25 mouse cellular contexts compared by ENCODE assay signal in the genomic region with DNA sequence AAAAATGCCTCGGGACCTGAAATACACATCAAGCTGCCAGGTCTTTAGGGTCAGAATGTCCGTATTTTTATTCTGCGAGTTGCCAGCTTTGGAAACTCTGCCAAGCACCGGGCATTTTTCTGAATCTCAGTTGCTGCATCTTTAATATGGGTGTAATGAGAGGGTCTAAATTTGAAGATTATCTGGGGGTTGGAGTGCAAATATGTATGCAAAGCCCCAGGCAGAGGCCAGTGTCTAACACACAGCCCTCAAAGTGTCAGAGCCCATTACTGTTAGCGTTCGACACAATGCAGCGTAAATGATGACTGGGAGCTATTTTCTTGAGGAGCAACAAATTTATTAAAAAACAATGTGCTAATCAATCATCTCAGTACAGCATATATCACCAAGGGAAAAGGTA.
DNase-seq lines count a peak whose midpoint lies in the region; ATAC-seq lines count a peak whose summit lies in the region.
"Had no signal": no experiment of that assay in that cellular context is flagged by ENCODE, and none has a peak within 500 bp of the region (broad histone marks: within the 10 kb centered on the region; RNA-seq: fewer than 3 reads in every experiment).

No protein-coding gene starts in this region.

- no peak for ATAC-seq in hindbrain, embryonic 14.5 days (ENCODE audit: low FRiP score)
- ATAC-seq in hindbrain, embryonic 13.5 days (ENCODE audit: low FRiP score) = no peak
- peak; percentile 62; the same call in 1 of the 2 replicates for ATAC-seq in midbrain, embryonic 14.5 days (ENCODE audit: low FRiP score, low TSS enrichment)
- ATAC-seq in midbrain, embryonic 15.5 days (replicated peaks) = no peak; the same call in 1 of the 2 replicates
- ATAC-seq: CD4-positive, CD25-positive, alpha-beta regulatory T cell, adult 4 months; forebrain, embryonic 14.5 days had no signal

- no peak overlapping the region for H3K4me3 ChIP-seq in hindbrain, embryonic 14.5 days (replicated peaks; ENCODE audit: low read length)
- no peak overlapping the region for H3K4me3 ChIP-seq in hindbrain, embryonic 13.5 days
- no peak overlapping the region for H3K4me3 ChIP-seq in midbrain, embryonic 14.5 days (replicated peaks; ENCODE audit: low read depth, low read length)
- no peak overlapping the region for H3K4me3 ChIP-seq in midbrain, embryonic 10.5 days
- H3K4me3 ChIP-seq in midbrain, embryonic 15.5 days = no peak overlapping the region
- H3K4me3 ChIP-seq: embryonic facial prominence, embryonic 12.5 days; embryonic facial prominence, embryonic 15.5 days; heart, embryonic 12.5 days; heart, embryonic 15.5 days; hindbrain, embryonic 15.5 days had no signal

- H3K4me2 ChIP-seq in hindbrain, embryonic 14.5 days (replicated peaks) = no peak overlapping the region
- H3K4me2 ChIP-seq in hindbrain, embryonic 13.5 days = no peak overlapping the region
- H3K4me2 ChIP-seq in midbrain, embryonic 14.5 days (ENCODE audit: low read length) = no peak overlapping the region
- no peak overlapping the region for H3K4me2 ChIP-seq in midbrain, embryonic 15.5 days
- H3K4me2 ChIP-seq: embryonic facial prominence, embryonic 12.5 days; embryonic facial prominence, embryonic 15.5 days; heart, embryonic 12.5 days; heart, embryonic 15.5 days; hindbrain, embryonic 15.5 days had no signal

- DNase-seq in hindbrain, embryonic 14.5 days (ENCODE audit: low spot score) = no peak
- DNase-seq in midbrain, embryonic 14.5 days = peak; percentile 60
- DNase-seq in midbrain, embryonic 10.5 days (ENCODE audit: low spot score) = no peak
- peak; percentile 57 for DNase-seq in retina, embryonic 14.5 days (ENCODE audit: low spot score)
- DNase-seq in adrenal gland, postnatal 10 days = no peak
- no peak for DNase-seq in adrenal gland, adult 18-20 months (ENCODE audit: low spot score in 2 of 2)
- DNase-seq: adrenal gland, adult 8-10 months; adrenal gland, postnatal 36 days; cerebellum, adult 11 months; cerebellum, adult 2 months; cerebellum, adult 9-11 months; cerebellum, postnatal 25 days; gastrocnemius, postnatal 25 days; heart, adult 18-20 months; heart, postnatal 10 days; heart, postnatal 36 days had no signal

- H3K9me3 ChIP-seq in hindbrain, embryonic 14.5 days (ENCODE audit: control insufficient read depth, low read length) = no peaks in the 10 kb centered on the region
- peaks cover 3% of the 10 kb centered on the region; the same call in 1 of the 2 replicates for H3K9me3 ChIP-seq in hindbrain, embryonic 13.5 days
- H3K9me3 ChIP-seq in midbrain, embryonic 14.5 days (ENCODE audit: control insufficient read depth, low read length) = no peaks in the 10 kb centered on the region; the same call in 1 of the 2 replicates
- peaks cover 6% of the 10 kb centered on the region; the same call in 1 of the 2 replicates for H3K9me3 ChIP-seq in midbrain, embryonic 10.5 days (replicated peaks)
- no peaks in the 10 kb centered on the region for H3K9me3 ChIP-seq in midbrain, embryonic 15.5 days
- H3K9me3 ChIP-seq: embryonic facial prominence, embryonic 12.5 days; embryonic facial prominence, embryonic 15.5 days; hindbrain, embryonic 15.5 days had no signal

- whole genome bisulfite sequencing in hindbrain, embryonic 14.5 days = 56% methylated on average over 7 of the region's 7 CpGs
- WGBS in hindbrain, embryonic 13.5 days = 63% methylated on average over 7 of the region's 7 CpGs
- WGBS in midbrain, embryonic 14.5 days = 53% methylated on average over 7 of the region's 7 CpGs
- WGBS in midbrain, embryonic 10.5 days = 90% methylated on average over 7 of the region's 7 CpGs
- 48% methylated on average over 7 of the region's 7 CpGs for WGBS in midbrain, embryonic 15.5 days

- H3K9ac ChIP-seq in hindbrain, embryonic 14.5 days = no peak overlapping the region
- H3K9ac ChIP-seq in hindbrain, embryonic 13.5 days = no peak overlapping the region
- H3K9ac ChIP-seq in midbrain, embryonic 14.5 days (replicated peaks; ENCODE audit: low read length) = no peak overlapping the region
- no peak overlapping the region for H3K9ac ChIP-seq in midbrain, embryonic 15.5 days
- H3K9ac ChIP-seq: embryonic facial prominence, embryonic 12.5 days; embryonic facial prominence, embryonic 15.5 days; heart, embryonic 12.5 days; heart, embryonic 15.5 days; hindbrain, embryonic 15.5 days had no signal

- no peaks in the 10 kb centered on the region for H3K27me3 ChIP-seq in hindbrain, embryonic 14.5 days (ENCODE audit: control insufficient read depth, insufficient read depth, low read length)
- H3K27me3 ChIP-seq in hindbrain, embryonic 13.5 days = no peaks in the 10 kb centered on the region
- H3K27me3 ChIP-seq in midbrain, embryonic 14.5 days (ENCODE audit: control insufficient read depth, insufficient read depth, low read length) = no peaks in the 10 kb centered on the region
- no peaks in the 10 kb centered on the region for H3K27me3 ChIP-seq in midbrain, embryonic 10.5 days (ENCODE audit: low read depth, poor library complexity, severe bottlenecking)
- H3K27me3 ChIP-seq in midbrain, embryonic 15.5 days (replicated peaks) = no peaks in the 10 kb centered on the region
- H3K27me3 ChIP-seq: embryonic facial prominence, embryonic 12.5 days; embryonic facial prominence, embryonic 15.5 days; heart, embryonic 12.5 days; heart, embryonic 15.5 days; hindbrain, embryonic 15.5 days had no signal

- no peaks in the 10 kb centered on the region for H3K36me3 ChIP-seq in hindbrain, embryonic 14.5 days (replicated peaks; ENCODE audit: control insufficient read depth, insufficient read depth)
- H3K36me3 ChIP-seq in hindbrain, embryonic 13.5 days = peaks cover 2% of the 10 kb centered on the region; the same call in 1 of the 2 replicates
- H3K36me3 ChIP-seq in midbrain, embryonic 14.5 days (ENCODE audit: control insufficient read depth, insufficient read depth, low read length) = no peaks in the 10 kb centered on the region
- H3K36me3 ChIP-seq in midbrain, embryonic 10.5 days = no peaks in the 10 kb centered on the region
- H3K36me3 ChIP-seq in midbrain, embryonic 15.5 days (replicated peaks) = no peaks in the 10 kb centered on the region
- H3K36me3 ChIP-seq: embryonic facial prominence, embryonic 12.5 days; embryonic facial prominence, embryonic 15.5 days; heart, embryonic 12.5 days; heart, embryonic 15.5 days; hindbrain, embryonic 15.5 days had no signal

- peaks cover 7% of the 10 kb centered on the region; the same call in 1 of the 2 replicates for H3K4me1 ChIP-seq in hindbrain, embryonic 14.5 days (replicated peaks; ENCODE audit: control insufficient read depth, insufficient read depth, low read length)
- peaks cover 11% of the 10 kb centered on the region for H3K4me1 ChIP-seq in hindbrain, embryonic 13.5 days (replicated peaks)
- no peaks in the 10 kb centered on the region for H3K4me1 ChIP-seq in midbrain, embryonic 14.5 days (ENCODE audit: control insufficient read depth, insufficient read depth, low read length)
- H3K4me1 ChIP-seq in midbrain, embryonic 10.5 days = 0 out of 2 replicates have a peak, but pooled peaks cover 2% of the 10 kb centered on the region
- peaks cover 12% of the 10 kb centered on the region for H3K4me1 ChIP-seq in midbrain, embryonic 15.5 days
- H3K4me1 ChIP-seq: embryonic facial prominence, embryonic 12.5 days; embryonic facial prominence, embryonic 15.5 days; heart, embryonic 12.5 days; heart, embryonic 15.5 days had no signal

- H3K27ac ChIP-seq in hindbrain, embryonic 14.5 days = 0 out of 2 replicates have a peak overlapping the region, but pooled peaks have one; percentile 21
- no peak overlapping the region; the same call in 1 of the 2 replicates for H3K27ac ChIP-seq in hindbrain, embryonic 13.5 days
- H3K27ac ChIP-seq in midbrain, embryonic 14.5 days (replicated peaks; ENCODE audit: low read depth, low read length) = no peak overlapping the region
- H3K27ac ChIP-seq in midbrain, embryonic 10.5 days (replicated peaks) = no peak overlapping the region
- 0 out of 2 replicates have a peak overlapping the region, but pooled peaks have one; percentile 11 for H3K27ac ChIP-seq in midbrain, embryonic 15.5 days
- H3K27ac ChIP-seq: embryonic facial prominence, embryonic 12.5 days; embryonic facial prominence, embryonic 15.5 days; heart, embryonic 15.5 days; hindbrain, embryonic 15.5 days had no signal

Comparison
In these comparisons a context has a peak if more than half of its experiments do, and no peak if none do; other contexts are left out.
1. DNase-seq: peak in midbrain, embryonic 14.5 days (single experiment) and retina, embryonic 14.5 days (single experiment); none in hindbrain, embryonic 14.5 days (single experiment), midbrain, embryonic 10.5 days (single experiment), adrenal gland, postnatal 10 days (single experiment) and adrenal gland, adult 18-20 months (0 of 2).
2. H3K27ac ChIP-seq: peak in hindbrain, embryonic 14.5 days (single experiment) and midbrain, embryonic 15.5 days (single experiment); none in hindbrain, embryonic 13.5 days (single experiment), midbrain, embryonic 14.5 days (single experiment) and midbrain, embryonic 10.5 days (single experiment).